ENCODE assay signal across 11 mouse cellular contexts in the genomic region with DNA sequence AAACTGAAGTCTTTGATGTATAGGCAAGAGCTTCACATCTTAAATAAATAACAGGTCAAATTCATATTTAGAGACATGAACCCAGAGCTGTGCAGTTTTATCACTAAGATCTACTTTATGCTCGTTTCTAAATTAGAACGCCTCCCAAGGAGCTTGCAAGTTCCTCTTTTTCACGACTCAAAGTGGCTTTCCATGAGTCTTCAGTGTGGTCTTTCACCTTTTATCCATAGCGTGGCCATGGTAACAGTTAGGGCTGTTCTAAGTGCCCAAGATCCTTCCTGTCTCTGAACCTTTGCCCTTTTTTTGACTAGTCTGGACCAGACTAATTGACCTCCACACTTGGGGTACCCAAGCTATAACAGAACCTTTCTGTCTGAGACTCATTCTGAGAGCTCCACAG.
"Had no signal": no experiment of that assay in that cellular context is flagged by ENCODE, and none has a peak within 500 bp of the region (broad histone marks: within the 10 kb centered on the region; RNA-seq: fewer than 3 reads in every experiment).

No protein-coding gene starts in this region.

- ATAC-seq: lung, postnatal 0 days had no signal

- DNase-seq: kidney, adult 2 months; kidney, postnatal 25 days; layer of hippocampus, postnatal 36 days; liver, embryonic 13.5 days; lung, embryonic 14.5 days; midbrain, embryonic 14.5 days; right cerebral cortex, adult 18-20 months; right cerebral cortex, postnatal 14 days; right cerebral cortex, postnatal 4 days; thymus, postnatal 25 days had no signal
